Mouse (Mus musculus): ENCODE results near the gene 1700016D06Rik. TPM values are rescaled to one million over a fixed set of nuclear protein-coding genes. Genes with fewer than 3 reads are reported as not detected.

The 1700016D06Rik gene
- not detected in 2 replicates for polyA plus RNA-seq (2015; fragmentation: Nextera tagmentation; extraction: Ambion mirVana)

DNA sequence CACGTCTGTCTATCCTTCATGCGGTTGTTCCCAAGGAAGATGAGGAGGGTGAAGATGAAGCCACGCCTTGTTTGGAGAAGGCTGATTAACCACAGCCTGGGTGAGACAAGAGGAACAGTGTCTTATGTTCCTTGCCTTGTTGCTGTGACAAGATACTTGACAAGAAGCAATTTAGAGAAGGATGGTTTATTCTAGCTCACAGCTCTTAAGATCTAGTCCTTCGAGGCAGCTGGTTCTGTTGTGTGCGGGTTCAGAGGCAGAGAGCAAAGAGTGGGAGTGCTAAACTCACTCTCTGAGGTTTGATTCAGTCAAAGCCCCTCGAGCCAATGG lies at the start of gene 1700016D06Rik:
TSS of gene 1700016D06Rik (minus strand) at position 31 of the 330 bp plus-strand sequence.
- H3K9ac ChIP-seq: peak within 1 kb of the TSS; percentile 21; the same call in 1 of the 2 replicates
- H3K27me3 ChIP-seq: peaks cover 13% of the 10 kb centered on the region; the same call in 1 of the 2 replicates
- H3K9me3 ChIP-seq (replicated peaks): no peaks in the 10 kb centered on the region
- peak within 1 kb of the TSS; percentile 22 for H3K4me3 ChIP-seq (replicated peaks)
- H3K4me1 ChIP-seq: peaks cover 4% of the 10 kb centered on the region; the same call in 1 of the 2 replicates
- H3K4me2 ChIP-seq (replicated peaks): peak within 1 kb of the TSS; percentile 46
- ATAC-seq (ENCODE audit: insufficient number of reproducible peaks, low FRiP score, low TSS enrichment, low read depth): no peak
- WGBS: 53% methylated on average over 6 of the region's 6 CpGs
- no peaks in the 10 kb centered on the region for H3K36me3 ChIP-seq
- H3K27ac ChIP-seq (replicated peaks): no peak within 1 kb of the TSS

DNA sequence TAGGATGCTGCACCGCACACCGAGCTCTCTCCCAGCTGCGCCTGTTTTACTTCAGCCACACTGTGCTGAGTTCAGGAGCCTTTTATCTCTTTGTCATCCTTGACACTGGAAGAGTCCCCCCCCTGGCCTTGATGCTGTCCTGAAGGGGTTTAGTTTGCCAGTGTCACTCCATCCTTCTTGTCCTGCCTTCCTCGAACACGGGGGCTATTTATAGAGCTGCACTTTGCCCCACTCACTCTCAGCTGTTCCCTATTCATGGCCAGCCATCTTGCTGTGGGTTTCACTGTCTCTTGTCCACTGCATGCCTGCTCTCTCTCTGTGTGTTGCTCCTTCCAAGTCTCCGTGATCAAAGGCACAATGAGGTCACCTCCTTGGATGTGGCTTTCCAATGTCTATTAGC lies 48.6 kb upstream of the 1700016D06Rik start:
- Histone ChIP-seq H3K27ac (replicated peaks) (no peak overlapping the region), H3K27me3 (no peaks in the 10 kb centered on the region), H3K4me1 (peaks cover 8% of the 10 kb centered on the region; the same call in 1 of the 2 replicates), H3K36me3 (no peaks in the 10 kb centered on the region), H3K9me3 (replicated peaks) (no peaks in the 10 kb centered on the region), H3K9ac (no peak overlapping the region), H3K4me3 (replicated peaks) (no peak overlapping the region), H3K4me2 (replicated peaks) (no peak overlapping the region)
- ATAC-seq (ENCODE audit: insufficient number of reproducible peaks, low FRiP score, low TSS enrichment, low read depth): no peak
- WGBS: 61% methylated on average over 6 of the region's 6 CpGs

DNA sequence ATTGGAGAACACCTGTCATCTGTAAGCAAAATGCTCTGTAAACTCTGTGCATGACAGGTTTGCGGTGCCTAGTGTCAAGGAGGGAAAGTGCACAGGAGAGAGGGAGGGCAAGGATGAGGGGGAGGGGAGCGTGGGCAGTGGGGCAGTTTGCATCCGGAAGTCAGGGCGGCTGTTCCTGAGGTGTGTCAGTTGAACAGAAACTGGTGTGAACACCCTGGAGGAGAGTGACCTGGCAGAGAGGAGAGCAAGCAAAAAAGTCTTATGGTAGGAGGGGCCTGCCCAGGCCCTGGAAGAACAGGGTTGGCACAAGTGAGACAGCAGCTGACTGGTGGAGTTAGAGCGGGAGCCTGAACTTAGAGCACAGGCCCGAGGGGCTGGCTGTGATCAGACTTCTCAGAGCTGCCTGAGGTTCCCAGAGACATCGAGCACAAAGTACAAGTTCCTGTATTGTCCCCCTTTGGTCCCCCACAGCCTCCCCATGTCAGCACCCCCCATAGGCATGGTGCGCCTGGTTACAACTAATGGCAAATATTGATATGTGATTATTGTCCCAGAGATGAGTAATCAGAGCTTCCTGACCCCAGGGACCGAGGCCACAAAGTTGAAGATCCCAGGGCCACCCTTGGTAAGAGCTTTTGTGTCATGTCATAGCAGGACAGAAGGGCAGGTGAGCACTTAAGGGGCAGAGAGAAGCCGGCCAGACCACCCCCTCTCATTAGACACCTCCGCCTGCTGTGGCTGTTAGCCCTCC lies 46.2 kb upstream of the 1700016D06Rik start:
- Histone ChIP-seq H3K4me1 (peaks cover 8% of the 10 kb centered on the region; the same call in 1 of the 2 replicates), H3K27ac (replicated peaks) (no peak overlapping the region), H3K9ac (no peak overlapping the region), H3K9me3 (replicated peaks) (no peaks in the 10 kb centered on the region), H3K27me3 (no peaks in the 10 kb centered on the region), H3K4me3 (replicated peaks) (no peak overlapping the region), H3K4me2 (replicated peaks) (no peak overlapping the region), H3K36me3 (no peaks in the 10 kb centered on the region)
- 71% methylated on average over 11 of the region's 11 CpGs for WGBS
- ATAC-seq (ENCODE audit: insufficient number of reproducible peaks, low FRiP score, low TSS enrichment, low read depth): no peak

DNA sequence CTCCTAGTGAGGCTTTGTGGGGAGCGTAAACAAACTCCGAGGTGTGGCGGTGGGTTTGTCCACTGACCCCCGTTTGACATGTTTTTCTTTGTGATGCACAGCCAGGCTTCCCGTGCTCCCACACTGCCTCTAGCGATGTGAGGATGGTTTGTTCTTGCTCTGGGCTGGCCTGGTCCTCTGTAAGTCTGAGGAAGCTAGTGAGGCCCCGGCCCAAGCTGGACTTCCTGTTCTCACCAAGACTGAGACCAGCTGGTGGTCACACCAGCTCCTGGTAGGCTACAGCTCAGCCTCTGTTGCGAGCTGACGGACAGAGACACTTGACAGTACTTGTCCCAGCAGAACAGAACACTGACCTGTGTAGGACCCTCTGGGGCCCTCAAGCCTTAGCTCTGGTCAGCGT lies 42.7 kb upstream of the 1700016D06Rik start:
- Histone ChIP-seq H3K4me2 (replicated peaks) (no peak overlapping the region), H3K4me3 (replicated peaks) (no peak overlapping the region), H3K9me3 (replicated peaks) (no peaks in the 10 kb centered on the region), H3K27me3 (no peaks in the 10 kb centered on the region), H3K27ac (replicated peaks) (no peak overlapping the region), H3K36me3 (no peaks in the 10 kb centered on the region), H3K9ac (no peak overlapping the region), H3K4me1 (peaks cover 8% of the 10 kb centered on the region; the same call in 1 of the 2 replicates)
- ATAC-seq (ENCODE audit: insufficient number of reproducible peaks, low FRiP score, low TSS enrichment, low read depth): no peak
- WGBS: 80% methylated on average over 10 of the region's 10 CpGs

DNA sequence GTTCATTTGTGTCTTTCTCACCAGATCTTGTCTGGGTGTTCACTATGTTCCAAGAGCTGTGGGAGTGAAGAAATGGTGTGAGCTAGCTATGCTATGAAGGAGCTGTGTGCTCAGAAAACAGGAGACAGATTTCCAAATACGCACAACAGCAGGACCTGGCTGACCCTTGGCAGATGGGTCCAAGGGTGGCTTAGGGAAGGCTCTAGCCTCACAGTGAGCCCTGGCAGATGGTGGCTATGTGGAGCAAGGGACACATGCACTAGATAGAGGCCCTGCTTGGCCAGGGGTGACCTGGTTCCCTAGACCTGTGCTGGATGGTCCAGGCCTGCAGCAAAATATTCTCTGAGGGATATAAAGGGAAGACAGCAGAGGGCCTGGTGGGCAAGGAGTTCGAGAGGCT lies 40.0 kb upstream of the 1700016D06Rik start:
- Histone ChIP-seq H3K27me3 (no peaks in the 10 kb centered on the region), H3K4me3 (replicated peaks) (no peak overlapping the region), H3K36me3 (peaks cover 5% of the 10 kb centered on the region; the same call in 1 of the 2 replicates), H3K4me1 (no peaks in the 10 kb centered on the region), H3K9me3 (replicated peaks) (no peaks in the 10 kb centered on the region), H3K4me2 (replicated peaks) (no peak overlapping the region), H3K9ac (no peak overlapping the region), H3K27ac (replicated peaks) (no peak overlapping the region)
- ATAC-seq (ENCODE audit: insufficient number of reproducible peaks, low FRiP score, low TSS enrichment, low read depth): no peak
- 90% methylated on average over 2 of the region's 2 CpGs for WGBS

DNA sequence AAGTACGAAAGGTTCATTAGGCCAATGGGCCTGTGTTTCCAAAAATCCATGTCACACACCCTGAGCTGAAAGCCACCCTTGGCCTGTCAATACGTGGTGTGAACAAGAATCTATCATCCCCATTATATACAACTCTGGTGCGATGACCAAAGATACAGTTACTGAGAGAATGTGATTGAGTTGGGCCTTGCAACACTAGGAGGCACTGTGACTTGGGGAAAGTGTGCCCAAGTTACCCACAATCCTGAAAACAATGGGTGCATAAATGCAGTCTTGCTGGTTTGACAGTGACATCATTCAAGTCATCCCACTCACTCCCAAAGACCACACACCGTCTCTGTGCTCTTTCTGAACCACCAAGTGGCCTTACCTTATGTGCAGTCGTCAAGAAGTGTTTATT lies 38.2 kb upstream of the 1700016D06Rik start:
- 81% methylated on average over 5 of the region's 5 CpGs for WGBS
- Histone ChIP-seq H3K4me3 (replicated peaks) (no peak overlapping the region), H3K27ac (replicated peaks) (no peak overlapping the region), H3K36me3 (peaks cover 5% of the 10 kb centered on the region; the same call in 1 of the 2 replicates), H3K9me3 (replicated peaks) (no peaks in the 10 kb centered on the region), H3K27me3 (no peaks in the 10 kb centered on the region), H3K4me1 (peaks cover 9% of the 10 kb centered on the region; the same call in 1 of the 2 replicates), H3K4me2 (replicated peaks) (no peak overlapping the region), H3K9ac (no peak overlapping the region)
- no peak for ATAC-seq (ENCODE audit: insufficient number of reproducible peaks, low FRiP score, low TSS enrichment, low read depth)

DNA sequence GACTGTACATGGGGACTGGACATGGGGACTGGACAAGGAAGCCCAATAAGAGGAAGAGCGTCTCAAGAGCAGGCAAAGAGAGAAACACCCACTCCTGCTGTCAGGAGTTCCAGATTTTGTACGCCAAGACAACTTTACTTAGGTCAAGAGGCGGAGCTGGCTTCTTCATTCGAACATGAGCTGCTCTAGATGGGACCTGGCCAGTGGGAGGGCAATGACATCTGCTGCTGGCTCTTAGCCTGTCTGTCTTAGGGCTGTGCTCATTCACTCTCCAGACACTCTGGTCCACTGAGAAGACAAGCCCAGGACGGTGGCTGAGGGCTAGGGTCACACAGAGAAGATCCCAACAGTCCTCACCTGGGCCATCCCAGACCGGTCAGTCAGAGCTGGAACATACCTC lies 36.2 kb upstream of the 1700016D06Rik start:
- Histone ChIP-seq H3K9ac (no peak overlapping the region), H3K9me3 (replicated peaks) (no peaks in the 10 kb centered on the region), H3K36me3 (peaks cover 5% of the 10 kb centered on the region; the same call in 1 of the 2 replicates), H3K4me3 (replicated peaks) (no peak overlapping the region), H3K27me3 (no peaks in the 10 kb centered on the region), H3K4me1 (peaks cover 13% of the 10 kb centered on the region; the same call in 1 of the 2 replicates), H3K4me2 (replicated peaks) (no peak overlapping the region), H3K27ac (replicated peaks) (no peak overlapping the region)
- 76% methylated on average over 6 of the region's 6 CpGs for WGBS
- ATAC-seq (ENCODE audit: insufficient number of reproducible peaks, low FRiP score, low TSS enrichment, low read depth): no peak

DNA sequence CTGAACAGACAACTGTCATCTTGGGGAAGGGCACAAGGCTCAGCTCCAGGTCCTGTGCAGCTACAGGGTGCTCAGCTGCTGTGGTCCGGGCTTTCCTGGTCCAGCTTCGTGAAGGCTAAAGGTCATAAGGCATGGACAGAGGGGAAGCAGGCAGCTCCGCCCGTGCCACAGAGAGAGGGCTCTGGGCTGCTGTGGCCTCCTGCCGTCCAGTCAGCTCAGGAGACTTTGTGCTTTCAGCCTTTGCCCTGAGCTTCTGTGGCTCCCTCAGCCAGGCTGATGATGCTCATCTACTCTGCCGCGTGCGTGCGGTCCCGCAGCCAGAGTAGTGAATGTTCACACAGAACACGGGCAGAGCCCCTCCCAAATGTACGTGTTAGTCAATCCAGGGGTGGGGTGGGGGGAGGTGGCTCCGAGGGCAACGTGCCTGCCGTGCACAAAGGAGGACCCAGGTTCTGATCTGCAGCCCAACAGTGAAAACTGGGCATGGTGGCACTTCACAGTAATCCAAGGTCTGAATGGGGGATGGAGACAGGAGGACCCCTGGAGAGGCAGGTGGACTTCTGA lies 34.9 kb upstream of the 1700016D06Rik start:
- WGBS: 82% methylated on average over 15 of the region's 15 CpGs
- Histone ChIP-seq H3K9ac (no peak overlapping the region), H3K4me1 (peaks cover 20% of the 10 kb centered on the region), H3K36me3 (peaks cover 5% of the 10 kb centered on the region; the same call in 1 of the 2 replicates), H3K27ac (replicated peaks) (no peak overlapping the region), H3K4me2 (replicated peaks) (no peak overlapping the region), H3K4me3 (replicated peaks) (no peak overlapping the region), H3K9me3 (replicated peaks) (no peaks in the 10 kb centered on the region), H3K27me3 (no peaks in the 10 kb centered on the region)
- no peak for ATAC-seq (ENCODE audit: insufficient number of reproducible peaks, low FRiP score, low TSS enrichment, low read depth)

DNA sequence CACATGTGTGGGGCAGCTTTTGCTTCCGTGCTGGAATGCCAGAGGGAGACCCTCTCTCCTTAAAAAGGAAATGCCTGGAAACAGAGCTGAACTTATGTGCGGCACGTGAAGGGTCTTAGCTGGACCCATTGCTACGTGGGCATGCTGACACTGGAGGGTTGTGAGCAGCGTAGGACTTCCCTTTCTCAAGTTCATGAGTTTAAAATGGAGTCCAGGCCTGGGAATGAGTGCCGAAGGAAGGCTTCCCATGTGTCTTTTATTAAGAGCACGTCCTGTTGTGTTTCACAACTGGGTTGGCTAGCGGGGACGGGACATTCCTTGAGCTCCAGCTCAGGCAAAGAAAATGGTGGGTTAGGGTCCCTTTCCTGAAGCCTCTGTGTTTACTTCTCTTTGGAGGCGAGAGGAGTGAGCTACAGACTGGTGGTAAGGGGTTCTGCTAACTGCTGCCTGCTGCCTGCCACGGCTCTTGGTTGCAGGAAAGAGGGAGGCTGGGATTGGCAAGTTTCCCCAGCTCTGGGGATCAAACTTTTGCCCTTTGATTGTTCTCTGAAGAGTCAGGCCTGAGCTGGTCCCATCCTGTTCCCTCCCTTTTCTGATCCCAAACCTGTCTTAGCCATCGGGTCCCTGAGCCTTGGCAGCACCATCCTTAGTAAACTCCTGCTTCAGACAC lies 29.5 kb upstream of the 1700016D06Rik start:
- WGBS: 31% methylated on average over 12 of the region's 12 CpGs
- Histone ChIP-seq H3K27me3 (peaks cover 36% of the 10 kb centered on the region), H3K36me3 (no peaks in the 10 kb centered on the region), H3K4me2 (replicated peaks) (peak overlapping the region; percentile 33), H3K4me3 (replicated peaks) (peak overlapping the region; percentile 6; the same call in 1 of the 2 replicates), H3K27ac (replicated peaks) (peak overlapping the region; percentile 90), H3K4me1 (peaks cover 36% of the 10 kb centered on the region), H3K9me3 (replicated peaks) (no peaks in the 10 kb centered on the region), H3K9ac (no peak overlapping the region)
- peak; percentile 20; the same call in 1 of the 2 replicates for ATAC-seq (ENCODE audit: insufficient number of reproducible peaks, low FRiP score, low TSS enrichment, low read depth)

DNA sequence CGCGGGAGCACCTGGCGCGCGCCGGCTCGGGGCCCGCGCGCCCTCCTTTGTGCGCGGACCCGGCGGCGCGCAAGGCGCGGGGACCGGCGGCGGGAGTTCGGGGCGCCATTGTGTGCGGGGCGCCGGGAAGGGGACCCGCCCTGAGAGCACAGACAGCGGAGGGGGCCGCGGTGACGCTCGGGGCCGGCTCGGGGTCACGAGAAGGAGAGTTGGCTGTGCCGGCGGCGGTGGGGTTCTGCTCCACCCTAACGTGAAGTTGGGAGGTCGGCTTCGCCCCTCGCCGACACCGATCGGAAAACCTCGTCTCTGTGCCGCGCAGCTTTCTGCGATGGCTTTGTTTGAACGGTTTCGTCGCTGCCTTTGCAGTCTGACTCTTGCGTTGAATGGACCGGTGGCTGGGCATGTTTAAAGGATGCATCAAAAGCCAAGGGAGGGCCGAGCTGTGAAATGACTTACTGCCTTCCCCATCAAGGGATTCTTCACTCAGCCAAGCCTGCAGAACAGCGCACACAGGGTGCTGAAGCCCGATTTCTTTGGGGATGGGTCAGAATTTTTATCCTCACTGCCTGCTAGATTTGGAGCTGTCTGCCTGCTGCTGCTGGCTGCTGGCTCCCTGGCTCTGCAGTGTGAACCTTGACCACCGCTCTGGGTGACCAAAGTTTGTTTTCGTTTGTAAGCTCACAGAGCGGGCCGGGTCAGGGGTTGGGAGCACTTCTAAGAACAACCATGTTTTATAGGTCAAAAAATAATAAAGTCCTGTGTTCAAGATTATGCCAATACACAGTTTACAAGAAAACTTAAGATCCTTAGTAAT lies 27.8 kb upstream of the 1700016D06Rik start:
- 1% methylated on average over 55 of the region's 61 CpGs for WGBS

More for the DNA sequence above, 27.8 kb upstream of the 1700016D06Rik start:
- H3K36me3 ChIP-seq: no peaks in the 10 kb centered on the region
- peak overlapping the region; percentile 93 for H3K4me2 ChIP-seq (replicated peaks)
- H3K27ac ChIP-seq (replicated peaks): peak overlapping the region; percentile 84
- peaks cover 27% of the 10 kb centered on the region for H3K4me1 ChIP-seq
- H3K9me3 ChIP-seq (replicated peaks): no peaks in the 10 kb centered on the region
- peak overlapping the region; percentile 59 for H3K9ac ChIP-seq
- H3K4me3 ChIP-seq (replicated peaks): peak overlapping the region; percentile 71
- ATAC-seq (ENCODE audit: insufficient number of reproducible peaks, low FRiP score, low TSS enrichment, low read depth): no peak
- peaks cover 52% of the 10 kb centered on the region for H3K27me3 ChIP-seq
